Mouse (Mus musculus): Measurements from ENCODE around the gene Xdh.
A peak's percentile ranks its signal among the peaks of the same experiment; 100 is the strongest.

Xdh gene

GRCm38 (mm10) chr17:73942268-73942962 is 7.6 kb downstream of the Xdh start:
- DNase-seq (ENCODE audit: low spot score): no peak

GRCm38 (mm10) chr17:73941816-73942215 is 8.2 kb downstream of the Xdh start:
- DNase-seq (ENCODE audit: low spot score): no peak

GRCm38 (mm10) chr17:73937073-73937472 is 12.9 kb downstream of the Xdh start:
- DNase-seq (ENCODE audit: low spot score): no peak

- DNase-seq (ENCODE audit: low spot score): no peak
Observed at GRCm38 (mm10) chr17:73935163-73935562, 14.8 kb downstream of the Xdh start.

- DNase-seq (ENCODE audit: low spot score): peak; percentile 15
Observed at GRCm38 (mm10) chr17:73934281-73934680, 15.7 kb downstream of the Xdh start.

GRCm38 (mm10) chr17:73933616-73934015 is 16.4 kb downstream of the Xdh start:
- no peak for DNase-seq (ENCODE audit: low spot score)

- DNase-seq (ENCODE audit: low spot score): no peak
Observed at GRCm38 (mm10) chr17:73932497-73933059, 17.4 kb downstream of the Xdh start.

GRCm38 (mm10) chr17:73919520-73919919 is 30.5 kb downstream of the Xdh start:
- no peak for DNase-seq (ENCODE audit: low spot score)

- no peak for DNase-seq (ENCODE audit: low spot score)
Observed at GRCm38 (mm10) chr17:73918944-73919381, 31.0 kb downstream of the Xdh start.

GRCm38 (mm10) chr17:73918138-73918537 is 31.9 kb downstream of the Xdh start:
- DNase-seq (ENCODE audit: low spot score): no peak

GRCm38 (mm10) chr17:73917713-73918112 is 32.3 kb downstream of the Xdh start:
- no peak for DNase-seq (ENCODE audit: low spot score)

- DNase-seq (ENCODE audit: low spot score): no peak
Observed at GRCm38 (mm10) chr17:73914730-73915129, 35.3 kb downstream of the Xdh start.

GRCm38 (mm10) chr17:73906076-73906475 is 43.9 kb downstream of the Xdh start:
- DNase-seq (ENCODE audit: low spot score): no peak

GRCm38 (mm10) chr17:73905043-73905750 is 44.8 kb downstream of the Xdh start:
- no peak for DNase-seq (ENCODE audit: low spot score)

- no peak for DNase-seq (ENCODE audit: low spot score)
Observed at GRCm38 (mm10) chr17:73903121-73903520, 46.9 kb downstream of the Xdh start.

GRCm38 (mm10) chr17:73902234-73902636 is 47.8 kb downstream of the Xdh start:
- no peak for DNase-seq (ENCODE audit: low spot score)

- DNase-seq (ENCODE audit: low spot score): no peak
Observed at GRCm38 (mm10) chr17:73894399-73894798, 55.6 kb downstream of the Xdh start.

- DNase-seq (ENCODE audit: low spot score): no peak
Observed at GRCm38 (mm10) chr17:73893822-73894221, 56.2 kb downstream of the Xdh start.

GRCm38 (mm10) chr17:73893207-73893606 is 56.8 kb downstream of the Xdh start:
- no peak for DNase-seq (ENCODE audit: low spot score)

- DNase-seq (ENCODE audit: low spot score): peak; percentile 39
Observed at GRCm38 (mm10) chr17:73891590-73891989, 58.4 kb downstream of the Xdh start.

- DNase-seq (ENCODE audit: low spot score): no peak
Observed at GRCm38 (mm10) chr17:73886071-73886785, 63.8 kb downstream of the Xdh start.

- no peak for DNase-seq (ENCODE audit: low spot score)
Observed at GRCm38 (mm10) chr17:73883332-73883731, 66.7 kb downstream of the Xdh start.

GRCm38 (mm10) chr17:73882194-73882593 is 67.8 kb downstream of the Xdh start:
- DNase-seq (ENCODE audit: low spot score): peak; percentile 81

Data from layer of hippocampus, adult 11-12 months (tissue).